Comparison of ENCODE assay signal across 18 mouse cellular contexts in the genomic region with DNA sequence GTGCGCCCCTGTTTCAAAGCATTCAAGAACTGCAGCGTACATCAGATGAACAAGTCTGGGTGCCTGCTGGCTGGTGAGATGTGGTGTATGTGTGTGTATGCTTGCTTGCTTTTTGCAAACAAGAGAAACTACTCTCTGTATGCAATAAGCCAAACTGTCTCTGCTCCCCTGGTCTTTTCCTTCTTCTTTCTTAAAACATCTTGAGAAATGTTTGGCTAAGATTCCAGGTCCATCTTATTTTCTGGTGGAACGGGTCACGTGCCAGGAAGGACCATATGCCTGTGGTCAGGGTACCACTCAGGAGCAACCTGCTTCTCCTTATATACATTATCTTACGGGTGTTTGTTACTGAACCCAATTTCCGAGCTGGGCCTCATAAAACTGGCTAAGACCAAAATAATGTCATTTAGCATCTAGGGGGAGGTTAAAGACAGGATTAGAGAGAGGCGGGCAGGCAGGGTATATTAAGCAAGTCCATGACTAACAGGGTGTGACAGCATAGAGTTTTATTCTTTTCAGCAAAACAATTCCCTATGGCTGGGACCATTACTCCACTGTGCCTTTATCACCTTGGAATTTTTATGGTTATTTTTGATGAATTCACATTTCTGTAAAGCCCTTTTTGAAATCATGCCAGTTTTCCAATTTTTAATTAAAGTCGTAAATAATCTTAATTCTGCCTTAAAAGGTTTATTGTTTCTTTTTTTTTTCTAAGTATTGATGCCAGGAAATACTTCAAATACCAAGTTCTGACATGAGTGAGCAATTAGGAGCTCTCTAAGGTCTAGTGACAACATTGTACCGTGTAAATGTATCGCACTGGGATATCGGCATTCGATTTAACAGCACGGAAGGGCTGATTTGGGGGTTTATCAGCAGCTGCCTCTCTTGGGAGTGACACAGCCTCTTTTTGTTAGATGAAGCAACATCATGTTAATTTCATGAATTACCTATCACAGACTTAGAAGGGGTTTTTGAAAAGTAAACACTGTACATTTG.
DNase-seq lines count a peak whose midpoint lies in the region; ATAC-seq and TF ChIP-seq lines count a peak whose summit lies in the region.
"Had no signal": no experiment of that assay in that cellular context is flagged by ENCODE, and none has a peak within 500 bp of the region (broad histone marks: within the 10 kb centered on the region; RNA-seq: fewer than 3 reads in every experiment).

No protein-coding gene starts in this region.

- TF ChIP-seq POLR2A in cerebellum, adult 2 months (IDR thresholded peaks at IDR 0.05; ENCODE audit: borderline replicate concordance, insufficient read depth, low read length), result no peak

- no peaks in the 10 kb centered on the region for H3K9me3 ChIP-seq in forebrain, embryonic 11.5 days (ENCODE audit: control insufficient read depth, low read length)
- no peaks in the 10 kb centered on the region for H3K9me3 ChIP-seq in forebrain, embryonic 16.5 days (ENCODE audit: control insufficient read depth, low read length)
- H3K9me3 ChIP-seq in neural tube, embryonic 13.5 days, result no peaks in the 10 kb centered on the region
- H3K9me3 ChIP-seq in limb, embryonic 12.5 days, result no peaks in the 10 kb centered on the region
- H3K9me3 ChIP-seq in midbrain, embryonic 16.5 days (replicated peaks; ENCODE audit: control insufficient read depth, low read length, poor library complexity, severe bottlenecking), result no peaks in the 10 kb centered on the region
- H3K9me3 ChIP-seq: forebrain, embryonic 15.5 days; heart, embryonic 10.5 days had no signal

- peak; percentile 44 for DNase-seq in forebrain, embryonic 11.5 days (ENCODE audit: low spot score)
- no peak for DNase-seq in neural tube, embryonic 10.5 days (ENCODE audit: extremely low spot score, low spot score)
- DNase-seq in cerebellum, adult 2 months, result no peak
- DNase-seq: cerebellum, postnatal 36 days; heart, postnatal 14 days; lung, adult 2 months; right cerebral cortex, postnatal 14 days; thymus, postnatal 25 days had no signal

- no peak overlapping the region for H3K27ac ChIP-seq in forebrain, embryonic 11.5 days (ENCODE audit: low read depth, low read length)
- no peak overlapping the region for H3K27ac ChIP-seq in forebrain, embryonic 16.5 days (ENCODE audit: low read length)
- H3K27ac ChIP-seq in neural tube, embryonic 13.5 days (replicated peaks), result peak overlapping the region; percentile 46; the same call in 1 of the 2 replicates
- H3K27ac ChIP-seq in limb, embryonic 12.5 days, result peak overlapping the region; percentile 37; the same call in 1 of the 2 replicates
- H3K27ac ChIP-seq in midbrain, embryonic 16.5 days (ENCODE audit: low read length), result no peak overlapping the region
- no peak overlapping the region for H3K27ac ChIP-seq in cerebellum, adult 2 months (ENCODE audit: insufficient read depth, low read length)
- H3K27ac ChIP-seq: forebrain, embryonic 15.5 days; heart, embryonic 10.5 days; macrophage; stomach, postnatal 0 days had no signal

- H3K4me3 ChIP-seq in forebrain, embryonic 11.5 days (ENCODE audit: low read depth, low read length), result no peak overlapping the region
- H3K4me3 ChIP-seq in forebrain, embryonic 16.5 days (replicated peaks; ENCODE audit: low read length), result no peak overlapping the region
- no peak overlapping the region for H3K4me3 ChIP-seq in neural tube, embryonic 13.5 days
- H3K4me3 ChIP-seq in limb, embryonic 12.5 days (replicated peaks), result no peak overlapping the region
- H3K4me3 ChIP-seq in midbrain, embryonic 16.5 days (ENCODE audit: low read depth, low read length), result no peak overlapping the region
- no peak overlapping the region for H3K4me3 ChIP-seq in cerebellum, adult 2 months (replicated peaks; ENCODE audit: insufficient read depth, low read depth, low read length)
- H3K4me3 ChIP-seq: forebrain, embryonic 15.5 days; heart, embryonic 10.5 days had no signal

- no peak for ATAC-seq in forebrain, embryonic 11.5 days (replicated peaks; ENCODE audit: low FRiP score)
- ATAC-seq in forebrain, embryonic 16.5 days, result no peak
- ATAC-seq in neural tube, embryonic 13.5 days (ENCODE audit: low read depth), result peak; percentile 83
- ATAC-seq in limb, embryonic 12.5 days (ENCODE audit: insufficient number of reproducible peaks, insufficient read depth, low FRiP score, low TSS enrichment, low read depth), result peak; percentile 79
- ATAC-seq in midbrain, embryonic 16.5 days, result 0 out of 2 replicates have a peak, but pooled peaks have one; percentile 48
- no peak for ATAC-seq in granulocyte monocyte progenitor cell, adult 5-6 weeks (replicated peaks; ENCODE audit: poor library complexity, severe bottlenecking)
- ATAC-seq: forebrain, embryonic 15.5 days; intestine, embryonic 16.5 days had no signal

- no peaks in the 10 kb centered on the region for H3K36me3 ChIP-seq in forebrain, embryonic 11.5 days (ENCODE audit: control insufficient read depth, insufficient read depth, low read length)
- H3K36me3 ChIP-seq in forebrain, embryonic 16.5 days (ENCODE audit: control insufficient read depth, insufficient read depth), result no peaks in the 10 kb centered on the region
- H3K36me3 ChIP-seq in neural tube, embryonic 13.5 days, result no peaks in the 10 kb centered on the region
- no peaks in the 10 kb centered on the region for H3K36me3 ChIP-seq in limb, embryonic 12.5 days
- no peaks in the 10 kb centered on the region for H3K36me3 ChIP-seq in midbrain, embryonic 16.5 days (ENCODE audit: control insufficient read depth, insufficient read depth, low read length)
- H3K36me3 ChIP-seq: forebrain, embryonic 15.5 days; heart, embryonic 10.5 days had no signal

- no peak overlapping the region for H3K9ac ChIP-seq in forebrain, embryonic 11.5 days (ENCODE audit: low read length)
- no peak overlapping the region for H3K9ac ChIP-seq in forebrain, embryonic 16.5 days (replicated peaks; ENCODE audit: low read depth, low read length)
- H3K9ac ChIP-seq in neural tube, embryonic 13.5 days, result no peak overlapping the region
- H3K9ac ChIP-seq in limb, embryonic 12.5 days (replicated peaks), result no peak overlapping the region
- H3K9ac ChIP-seq in midbrain, embryonic 16.5 days (ENCODE audit: low read depth, low read length), result 0 out of 2 replicates have a peak overlapping the region, but pooled peaks have one; percentile 18
- H3K9ac ChIP-seq: forebrain, embryonic 15.5 days had no signal

- peaks cover 8% of the 10 kb centered on the region for H3K4me1 ChIP-seq in forebrain, embryonic 11.5 days (replicated peaks; ENCODE audit: control insufficient read depth, insufficient read depth, low read length)
- peaks cover 8% of the 10 kb centered on the region for H3K4me1 ChIP-seq in forebrain, embryonic 16.5 days (replicated peaks; ENCODE audit: control insufficient read depth, insufficient read depth, low read length)
- peaks cover 23% of the 10 kb centered on the region for H3K4me1 ChIP-seq in neural tube, embryonic 13.5 days (replicated peaks)
- H3K4me1 ChIP-seq in limb, embryonic 12.5 days (replicated peaks), result peaks cover 36% of the 10 kb centered on the region
- H3K4me1 ChIP-seq in midbrain, embryonic 16.5 days (ENCODE audit: control insufficient read depth, insufficient read depth, low read length), result peaks cover 7% of the 10 kb centered on the region; the same call in 1 of the 2 replicates
- no peaks in the 10 kb centered on the region for H3K4me1 ChIP-seq in cerebellum, adult 2 months (ENCODE audit: control insufficient read depth, insufficient read depth, low read length)
- H3K4me1 ChIP-seq: heart, embryonic 10.5 days had no signal

- 72% methylated on average over 13 of the region's 13 CpGs for WGBS in forebrain, embryonic 11.5 days
- WGBS in forebrain, embryonic 16.5 days, result 53% methylated on average over 13 of the region's 13 CpGs
- WGBS in neural tube, embryonic 13.5 days, result 50% methylated on average over 13 of the region's 13 CpGs
- 29% methylated on average over 13 of the region's 13 CpGs for WGBS in limb, embryonic 12.5 days
- WGBS in midbrain, embryonic 16.5 days, result 47% methylated on average over 13 of the region's 13 CpGs
- WGBS in cerebellum, adult 2 months, result 68% methylated on average over 13 of the region's 13 CpGs

- TF ChIP-seq CTCF in cerebellum, adult 2 months (IDR thresholded peaks at IDR 0.05; ENCODE audit: borderline replicate concordance, insufficient read depth, low read depth, low read length), result no peak

- H3K27me3 ChIP-seq in forebrain, embryonic 11.5 days (ENCODE audit: control insufficient read depth, insufficient read depth, low read length), result peaks cover 4% of the 10 kb centered on the region; the same call in 1 of the 2 replicates
- H3K27me3 ChIP-seq in forebrain, embryonic 16.5 days (replicated peaks; ENCODE audit: control insufficient read depth, insufficient read depth, low read length), result no peaks in the 10 kb centered on the region
- H3K27me3 ChIP-seq in neural tube, embryonic 13.5 days, result no peaks in the 10 kb centered on the region
- no peaks in the 10 kb centered on the region for H3K27me3 ChIP-seq in limb, embryonic 12.5 days
- H3K27me3 ChIP-seq in midbrain, embryonic 16.5 days (ENCODE audit: control insufficient read depth, insufficient read depth, low read depth, low read length), result peaks cover 6% of the 10 kb centered on the region
- no peaks in the 10 kb centered on the region for H3K27me3 ChIP-seq in cerebellum, adult 2 months (ENCODE audit: control insufficient read depth, insufficient read depth, low read length)

- no peak overlapping the region for H3K4me2 ChIP-seq in forebrain, embryonic 11.5 days (ENCODE audit: low read depth, low read length, severe bottlenecking)
- no peak overlapping the region for H3K4me2 ChIP-seq in forebrain, embryonic 16.5 days (ENCODE audit: low read length)
- no peak overlapping the region for H3K4me2 ChIP-seq in neural tube, embryonic 13.5 days
- peak overlapping the region; percentile 21; the same call in 1 of the 2 replicates for H3K4me2 ChIP-seq in limb, embryonic 12.5 days
- H3K4me2 ChIP-seq in midbrain, embryonic 16.5 days (ENCODE audit: low read length), result no peak overlapping the region
- H3K4me2 ChIP-seq: forebrain, embryonic 15.5 days had no signal

Comparison
In these comparisons a context has a peak if more than half of its experiments do, and no peak if none do; other contexts are left out.
1. ATAC-seq: peak in neural tube, embryonic 13.5 days (single experiment), limb, embryonic 12.5 days (single experiment) and midbrain, embryonic 16.5 days (single experiment); none in forebrain, embryonic 11.5 days (single experiment), forebrain, embryonic 16.5 days (single experiment) and granulocyte monocyte progenitor cell, adult 5-6 weeks (single experiment).
2. H3K27ac ChIP-seq: peak in neural tube, embryonic 13.5 days (single experiment) and limb, embryonic 12.5 days (single experiment); none in forebrain, embryonic 11.5 days (single experiment), forebrain, embryonic 16.5 days (single experiment), midbrain, embryonic 16.5 days (single experiment) and cerebellum, adult 2 months (single experiment).